Mouse (Mus musculus) bone marrow macrophage, adult 2 months (primary cell): ENCODE data around the gene Aars. TPM values are rescaled to one million over a fixed set of nuclear protein-coding genes. Genes with fewer than 3 reads are reported as not detected.
"Not testable (repeated sequence)": the region's sequence is repeated elsewhere in the genome, so short reads cannot be mapped to it uniquely, and the experiment has no call there.

Experiments used
- H3K27ac ChIP-seq: 2 replicates; pipeline ENCODE4 v1.5.1; 2012; ENCODE audit warnings: low read depth, low read length; ENCODE audit not compliant: insufficient read depth
- H3K4me1 ChIP-seq: 2 replicates; pipeline ENCODE4 v1.6.1; 2012; ENCODE audit warnings: low read length; ENCODE audit not compliant: control insufficient read depth, insufficient read depth
- H3K4me3 ChIP-seq: 2 replicates; pipeline ENCODE4 v1.5.1; 2012; ENCODE audit warnings: mild to moderate bottlenecking, low read length, moderate library complexity; ENCODE audit not compliant: insufficient read depth
- CTCF ChIP-seq: IDR thresholded peaks from 2 replicates; pipeline ENCODE4 v1.5.1; 2012; ENCODE audit warnings: low read depth, mild to moderate bottlenecking, low read length, moderate library complexity
- POLR2A ChIP-seq: IDR thresholded peaks from 2 replicates; pipeline ENCODE4 v1.6.1; 2012; ENCODE audit warnings: mild to moderate bottlenecking, low read depth, low read length, borderline replicate concordance
- polyA plus RNA-seq: library from polyadenylated mRNA; stranded (reverse); fragments of >200 nt; gene quantifications from 2 replicates; pipeline ENCODE4 v1.2.4, GENCODE M21; 2012; ENCODE audit not compliant: missing spikeins, insufficient read depth, insufficient read length

Aars gene
- polyA plus RNA-seq, 1 experiment: 27.2 TPM

DNA sequence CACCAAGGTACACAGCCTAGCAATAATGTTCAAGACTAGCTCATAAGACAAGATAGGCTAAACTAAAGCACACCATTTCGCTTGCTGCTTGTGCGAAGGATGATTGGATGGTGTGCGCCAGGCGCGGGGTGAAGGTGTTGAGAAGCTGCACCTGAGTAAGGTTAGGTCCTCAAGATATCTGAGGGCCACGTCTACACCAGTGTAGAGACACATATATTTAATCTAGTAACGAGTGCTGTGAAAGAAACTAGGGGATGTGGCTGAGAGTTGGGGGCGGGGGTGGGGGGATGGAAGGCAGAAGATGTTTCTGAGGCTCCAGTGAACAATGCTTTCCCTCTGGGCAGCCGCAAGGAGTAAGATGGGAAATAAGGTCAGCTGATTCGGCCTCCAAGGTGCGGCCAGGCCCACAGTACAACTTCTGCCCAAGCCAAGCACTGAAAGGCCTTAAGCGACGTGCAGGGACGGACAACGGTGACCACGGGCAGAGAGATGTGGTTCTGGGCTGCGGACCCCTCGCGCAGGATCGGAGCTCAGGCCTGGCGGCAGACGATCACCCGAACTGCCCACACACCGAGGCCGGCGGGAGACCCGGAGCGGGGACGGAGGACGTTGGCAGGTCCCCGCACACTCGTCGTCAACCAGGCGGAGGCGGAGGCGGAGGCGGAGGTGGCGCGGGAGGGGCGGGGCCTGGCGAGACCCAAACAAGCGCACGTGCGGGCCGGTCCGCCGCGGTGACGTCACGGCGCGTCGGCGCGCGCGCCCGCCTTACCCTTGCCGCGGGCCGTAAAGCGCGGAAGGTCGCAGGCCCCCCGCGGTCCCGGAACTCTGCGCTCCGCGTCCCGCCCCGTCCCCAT lies 61.1 kb downstream of the Aars start, which contains the start of gene Pdpr:
Pdpr (plus strand) TSS at position 766 of the 854 bp plus-strand sequence.
- peak within 1 kb of the TSS; percentile 88 for H3K4me3 ChIP-seq
- H3K4me1 ChIP-seq: peaks cover 6% of the 10 kb centered on the region
- H3K27ac ChIP-seq: no peak within 1 kb of the TSS
- no peak for TF ChIP-seq POLR2A
- TF ChIP-seq CTCF: no peak

DNA sequence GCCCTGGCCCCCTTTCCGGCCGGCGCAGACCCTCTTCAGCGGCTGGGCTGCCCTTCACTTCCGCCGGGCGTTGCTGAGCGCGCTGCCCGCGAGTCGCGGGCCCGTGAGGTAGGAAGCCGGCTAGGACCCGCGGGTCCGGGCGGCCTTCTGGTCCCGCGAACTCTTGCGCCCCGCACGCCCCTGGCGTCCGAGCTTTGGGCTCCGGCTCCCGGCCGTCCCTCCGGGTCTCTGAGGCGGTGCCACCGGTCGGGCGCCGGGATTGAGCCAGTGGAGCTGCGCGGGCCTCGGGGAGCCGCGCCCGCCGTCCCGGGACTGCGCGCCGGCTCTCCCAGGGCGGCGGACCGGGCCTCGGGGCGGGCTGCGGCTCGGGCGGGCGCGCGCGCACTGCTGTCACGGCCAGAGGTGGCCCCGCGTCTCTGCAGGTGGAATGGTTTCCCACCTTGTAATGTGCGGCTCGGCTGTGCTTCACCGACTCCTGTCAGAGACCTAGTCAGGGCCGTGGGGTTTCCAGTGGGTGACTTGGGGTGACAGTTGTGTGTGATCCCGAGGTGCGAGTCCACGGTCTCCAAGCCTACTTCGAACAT lies 61.9 kb downstream of the Aars start:
- H3K4me3 ChIP-seq: peak overlapping the region; percentile 88
- not testable (repeated sequence) for H3K27ac ChIP-seq, H3K4me1 ChIP-seq

Other genes starting within 250 kb of the Aars start
- not detected in 2 replicates for gene Il34, start 227.2 kb upstream of the Aars start, polyA plus RNA-seq
- 31.1 and 33.5 TPM in 2 replicates for gene Cog4, start 186.5 kb upstream of the Aars start, polyA plus RNA-seq
- 31.2 and 32.3 TPM in 2 replicates for gene Sf3b3, start 186.4 kb upstream of the Aars start, polyA plus RNA-seq
- gene Fuk, start 130.7 kb upstream of the Aars start, polyA plus RNA-seq: 4.8 and 6.2 TPM in 2 replicates
- gene St3gal2, start 113.2 kb upstream of the Aars start, polyA plus RNA-seq: 12.4 and 13.3 TPM in 2 replicates
- gene Ddx19a, start 35.3 kb upstream of the Aars start, polyA plus RNA-seq: 32.5 and 36.1 TPM in 2 replicates
- gene Ddx19b, start 1.4 kb upstream of the Aars start, polyA plus RNA-seq: 5.5 and 6.4 TPM in 2 replicates
- not detected in 2 replicates for gene Exosc6, start 23.2 kb downstream of the Aars start, polyA plus RNA-seq
- gene Clec18a, start 59.3 kb downstream of the Aars start, polyA plus RNA-seq: not detected in 2 replicates
- 8.1 and 11.3 TPM in 2 replicates for gene Pdpr, start 61.5 kb downstream of the Aars start, polyA plus RNA-seq
- 64.1 and 81.9 TPM in 2 replicates for gene Glg1, start 226.1 kb downstream of the Aars start, polyA plus RNA-seq